Mouse (Mus musculus) induced T-regulatory cell, adult 2 months (primary cell): ENCODE measurements around the gene Sat2.
"Not testable (repeated sequence)": the region's sequence is repeated elsewhere in the genome, so short reads cannot be mapped to it uniquely, and the experiment has no call there.

Experiments used
- DNase-seq: peaks from one replicate; pipeline ENCODE4 v3.0.0-alpha.2; 2012; ENCODE audit warnings: low read depth

Gene Sat2

DNA sequence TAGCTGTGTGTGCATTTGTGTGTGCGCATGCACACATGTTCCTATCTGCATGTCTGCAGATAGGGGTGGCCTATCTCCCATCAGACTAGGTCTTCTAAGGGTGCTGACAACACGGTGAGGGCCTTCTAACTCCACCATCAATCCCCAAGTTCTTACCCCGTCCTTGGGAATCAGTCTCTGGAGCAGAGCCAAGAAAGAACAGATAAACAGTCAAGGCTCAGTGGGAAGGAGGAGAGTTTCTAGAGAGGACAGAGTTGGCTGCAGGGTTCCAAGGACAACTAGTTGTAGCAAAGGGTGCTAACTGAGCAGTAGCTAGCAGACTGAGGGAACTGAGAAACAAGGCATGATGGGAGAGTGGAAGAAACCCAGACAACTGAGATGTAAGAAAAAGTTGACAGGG lies 20.1 kb upstream of the Sat2 start:
- DNase-seq: no peak

DNA sequence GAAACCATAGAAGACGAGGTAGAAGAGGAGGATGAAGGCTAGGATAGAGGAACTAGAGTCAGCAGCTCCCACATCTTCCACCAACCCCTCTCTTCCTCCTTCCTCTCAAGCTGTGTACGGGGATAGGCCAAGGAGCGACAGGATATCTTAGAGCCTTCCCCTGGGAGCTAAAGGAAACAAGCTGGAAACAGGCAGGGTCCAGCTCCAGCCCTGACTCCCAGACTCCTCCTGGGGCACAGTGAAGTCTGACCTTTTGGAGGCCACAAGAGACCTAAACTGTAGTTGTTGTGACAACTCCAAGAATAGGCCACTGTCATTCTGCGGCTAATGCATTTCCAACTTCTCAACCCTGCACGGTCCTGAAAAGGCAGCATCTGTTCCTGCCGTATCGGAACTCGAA lies 18.3 kb upstream of the Sat2 start:
- DNase-seq: no peak

DNA sequence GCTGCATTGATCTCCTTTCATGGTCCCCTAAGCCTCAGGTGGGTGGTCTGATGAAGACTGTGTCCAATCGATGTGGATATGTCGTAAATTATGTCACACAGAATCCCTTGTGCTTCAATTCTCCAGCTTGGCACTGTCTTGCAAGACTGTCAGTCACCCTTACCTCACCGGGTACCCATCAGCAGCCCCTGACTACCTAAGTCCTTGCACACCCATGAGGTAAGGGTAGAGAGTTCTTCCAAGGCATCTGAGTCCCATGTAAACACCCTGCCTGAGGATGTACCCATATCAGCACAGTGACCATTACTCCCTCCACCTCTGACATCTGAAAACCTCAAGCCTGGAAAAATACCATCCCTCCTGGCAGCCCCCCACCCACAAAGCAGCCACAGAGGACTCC lies 17.5 kb upstream of the Sat2 start:
- DNase-seq: no peak

DNA sequence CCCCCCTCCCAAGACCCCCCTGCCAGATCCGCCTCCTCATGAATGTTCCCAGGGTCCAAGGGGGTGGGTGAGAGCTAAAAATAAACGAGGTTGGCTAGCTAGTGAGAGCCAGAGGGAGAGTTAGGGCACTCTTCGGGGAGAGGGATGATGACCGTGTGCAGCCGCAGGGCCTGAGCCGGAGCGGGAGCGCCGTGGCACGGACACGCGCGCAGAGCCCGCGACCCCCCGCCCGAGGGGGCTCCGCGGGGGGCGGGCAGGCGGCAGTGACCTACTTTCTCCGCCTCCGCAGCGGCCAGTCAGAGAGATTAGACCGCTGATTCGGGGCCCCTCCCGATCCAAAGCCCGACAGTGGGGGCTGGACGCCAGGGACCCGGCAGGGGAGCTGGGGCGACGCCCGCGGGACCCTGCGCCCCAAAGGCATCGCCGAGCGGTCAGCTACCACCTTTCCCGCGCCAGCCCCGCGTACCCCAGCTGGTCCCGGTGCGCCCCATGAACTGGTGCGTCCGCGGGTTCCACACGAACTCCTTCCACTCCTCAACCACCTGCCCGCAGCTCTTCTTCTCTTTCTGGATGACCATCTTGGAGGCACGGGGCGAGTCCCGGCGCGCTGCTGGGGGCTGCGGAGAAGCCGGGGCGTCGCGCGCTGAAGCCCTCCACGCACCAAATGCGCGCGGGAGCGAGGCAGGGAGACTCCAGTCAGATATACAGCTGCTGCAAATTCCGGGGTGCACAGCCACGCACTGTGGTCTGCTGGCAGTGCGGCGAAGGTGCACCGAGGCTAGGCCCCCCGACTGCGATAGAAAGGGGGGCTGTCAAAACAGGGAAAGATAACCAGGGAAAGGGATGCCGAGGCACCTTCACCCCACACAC lies 16.8 kb upstream of the Sat2 start:
- DNase-seq: peak; percentile 50

DNA sequence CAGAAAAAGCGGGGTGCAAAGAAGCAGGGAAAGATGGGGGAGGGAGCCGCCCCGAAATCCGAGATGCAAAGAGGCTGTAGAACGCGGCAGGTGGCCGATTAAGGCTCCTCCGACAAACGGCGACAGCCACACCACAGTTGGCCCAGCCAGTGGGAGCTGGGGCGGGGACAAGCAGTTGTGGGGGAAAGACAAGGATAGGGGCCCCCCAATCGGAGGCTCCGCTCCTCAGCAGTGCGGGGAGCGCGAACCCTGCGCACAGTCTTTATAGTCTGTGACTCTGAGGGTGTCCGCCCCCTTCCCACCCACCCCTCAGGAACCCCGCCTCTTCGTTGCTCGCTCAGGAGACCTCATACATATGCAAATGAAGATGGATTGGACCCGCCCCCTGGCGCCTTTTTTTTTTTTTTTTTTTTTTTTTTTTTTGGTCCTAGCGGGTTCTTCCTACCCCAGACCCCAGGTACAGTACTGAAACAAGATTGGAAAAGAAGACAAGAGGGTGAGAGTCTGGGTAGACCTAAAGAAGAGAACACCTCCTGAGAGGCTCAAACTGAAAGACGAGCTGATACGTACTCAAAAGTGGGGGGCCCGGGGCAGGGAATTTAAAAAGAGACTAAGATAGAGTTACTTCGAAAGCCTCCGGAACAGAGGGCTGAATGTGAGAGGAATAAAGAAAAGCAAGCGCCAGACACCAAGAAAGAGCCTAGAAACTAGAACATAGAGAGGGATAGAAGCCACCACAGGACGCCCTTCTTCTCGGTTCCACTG lies 15.9 kb upstream of the Sat2 start, which contains the start of gene Atp1b2:
Gene Atp1b2 (minus strand): TSS at position 217 of the 765 bp plus-strand sequence.
- DNase-seq: peak; percentile 88

DNA sequence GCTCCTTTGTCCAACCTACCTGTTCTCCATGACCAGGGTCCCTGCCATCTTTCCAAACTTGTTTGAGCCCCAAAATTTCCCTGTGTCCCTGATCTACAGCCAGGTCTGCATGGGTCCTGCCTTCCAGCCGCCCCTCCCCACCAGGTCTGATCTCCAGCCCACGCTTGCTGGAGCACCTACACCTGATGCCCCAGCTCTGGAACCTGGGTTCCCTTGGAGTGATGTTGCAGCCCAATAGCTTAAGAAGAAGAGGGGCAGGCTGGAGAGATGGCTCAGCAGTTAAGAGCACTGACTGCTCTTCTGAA lies 15.4 kb upstream of the Sat2 start:
- DNase-seq: no peak

DNA sequence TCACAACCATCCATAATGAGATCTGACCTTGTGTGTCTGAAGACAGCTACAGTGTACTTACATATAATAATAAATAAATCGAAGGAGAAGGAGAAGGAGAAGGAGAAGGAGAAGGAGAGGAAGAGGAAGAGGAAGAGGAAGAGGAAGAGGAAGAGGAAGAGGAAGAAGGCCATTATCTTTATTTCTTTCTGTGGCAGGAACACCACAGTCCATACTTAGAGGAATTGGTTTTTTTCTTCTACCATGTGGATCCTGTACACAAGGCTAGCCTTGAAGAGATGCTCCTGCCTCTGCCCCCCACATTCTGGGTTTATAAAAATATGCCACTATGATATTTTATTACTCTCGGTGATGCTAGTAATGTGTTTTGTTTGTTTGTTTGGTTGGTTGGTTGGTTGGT lies 15.0 kb upstream of the Sat2 start:
- DNase-seq: no peak

DNA sequence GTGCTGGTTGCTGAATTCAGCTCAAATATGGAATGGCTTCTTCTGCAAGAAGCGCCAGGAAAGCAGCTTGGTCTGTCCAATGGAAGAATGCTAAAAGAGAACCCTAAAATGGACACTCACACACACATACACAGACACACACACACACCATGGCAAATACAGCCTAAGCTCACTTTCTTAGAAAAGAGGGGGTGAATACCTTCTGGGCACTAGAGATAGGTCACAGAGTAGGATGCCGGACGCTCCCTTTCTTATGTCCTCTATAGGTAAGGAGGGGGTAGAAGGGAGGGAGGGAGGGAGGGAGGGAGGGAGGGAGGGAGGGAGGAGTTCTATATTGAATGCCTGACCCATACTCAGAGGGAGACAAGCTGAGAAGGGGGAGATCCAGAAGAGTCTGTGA lies 13.3 kb upstream of the Sat2 start:
- DNase-seq: no peak

DNA sequence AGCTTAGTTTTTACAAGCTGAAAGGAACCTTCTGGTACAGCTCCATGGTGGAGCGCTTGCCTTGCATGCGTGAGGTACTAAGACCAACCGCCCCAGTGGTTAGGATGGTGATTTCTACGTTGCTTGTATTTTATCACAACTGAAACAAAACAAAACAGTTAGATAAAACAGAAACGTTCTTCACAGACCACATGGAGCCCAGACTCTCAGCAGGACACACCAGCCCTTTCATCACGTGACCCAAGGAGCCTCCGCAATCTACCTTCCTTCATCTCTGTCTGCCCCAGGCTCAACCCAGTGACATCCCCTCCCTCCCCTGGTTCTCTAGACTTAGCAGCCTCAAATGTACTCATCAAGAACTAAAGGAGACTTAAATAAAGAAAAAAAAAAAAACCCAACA lies 12.4 kb upstream of the Sat2 start:
- DNase-seq: no peak

DNA sequence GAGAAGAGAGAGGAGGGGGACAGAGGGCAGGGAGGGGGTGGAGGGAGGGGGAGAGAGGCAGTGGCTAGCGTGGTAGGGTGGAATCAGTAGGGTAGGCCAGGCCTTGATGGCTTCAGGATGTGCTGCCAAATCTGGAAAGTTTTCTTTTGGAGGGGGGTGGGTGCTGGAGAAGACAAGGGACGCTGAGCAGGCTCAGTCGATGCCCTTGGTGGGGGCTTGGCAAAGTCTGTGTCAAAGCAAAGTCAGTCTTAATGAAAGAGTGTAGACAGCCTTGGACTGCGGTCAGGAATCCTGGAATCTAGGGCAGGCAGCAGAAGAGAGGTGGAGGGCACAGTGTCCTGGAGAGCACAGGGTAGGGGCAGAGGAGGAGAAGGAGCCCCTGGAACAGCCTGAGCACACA lies 10.9 kb upstream of the Sat2 start:
- no peak for DNase-seq

DNA sequence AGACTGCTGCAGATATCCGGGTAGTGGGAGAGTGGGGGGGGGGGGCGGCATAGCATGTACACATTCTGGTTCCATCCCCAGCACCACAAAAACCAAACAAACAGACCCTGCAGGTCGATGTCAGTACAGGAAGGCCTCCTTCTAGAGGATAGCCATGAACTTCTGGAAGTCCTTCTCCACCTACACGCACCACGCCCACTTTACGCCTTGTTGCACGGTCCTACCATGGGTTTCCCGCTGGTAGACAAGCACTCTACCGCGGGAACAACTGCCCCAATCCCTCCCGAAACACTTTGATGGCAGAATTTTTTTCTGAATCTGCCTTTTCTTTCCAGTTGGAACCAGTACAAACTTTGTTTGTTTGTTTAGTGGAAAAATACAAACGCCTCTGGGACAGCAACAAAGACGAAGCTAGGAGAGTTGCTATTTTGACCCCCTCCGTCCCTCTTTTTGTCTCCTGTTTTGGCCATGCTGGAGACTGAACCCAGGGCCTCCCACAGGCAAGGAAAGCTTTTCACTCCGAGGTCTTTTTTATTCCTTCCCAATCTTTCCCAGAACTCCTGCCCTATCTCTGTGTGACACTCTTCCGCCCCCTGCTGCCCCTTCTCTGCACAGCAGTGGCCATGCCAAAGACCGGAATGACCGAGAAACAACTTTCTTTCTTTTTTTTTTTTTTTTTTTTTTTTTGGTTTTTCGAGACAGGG lies 8.1 kb upstream of the Sat2 start:
- DNase-seq: peak; percentile 62

DNA sequence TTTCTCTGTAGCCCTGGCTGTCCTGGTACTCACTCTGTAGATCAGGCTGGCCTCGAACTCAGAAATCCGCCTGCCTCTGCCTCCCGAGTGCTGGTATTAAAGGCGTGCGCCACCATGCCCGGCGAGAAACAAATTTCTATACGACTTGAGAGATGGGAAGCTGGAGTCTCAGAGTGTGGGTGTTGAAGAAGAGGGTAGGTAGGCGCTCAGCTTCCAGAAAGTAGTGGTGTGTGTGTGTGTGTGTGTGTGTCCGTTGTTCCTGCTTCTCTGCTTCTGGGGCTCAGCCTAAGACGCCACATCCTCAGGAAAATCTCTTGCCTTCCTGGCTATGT lies 7.6 kb upstream of the Sat2 start:
- not testable (repeated sequence) for DNase-seq

DNA sequence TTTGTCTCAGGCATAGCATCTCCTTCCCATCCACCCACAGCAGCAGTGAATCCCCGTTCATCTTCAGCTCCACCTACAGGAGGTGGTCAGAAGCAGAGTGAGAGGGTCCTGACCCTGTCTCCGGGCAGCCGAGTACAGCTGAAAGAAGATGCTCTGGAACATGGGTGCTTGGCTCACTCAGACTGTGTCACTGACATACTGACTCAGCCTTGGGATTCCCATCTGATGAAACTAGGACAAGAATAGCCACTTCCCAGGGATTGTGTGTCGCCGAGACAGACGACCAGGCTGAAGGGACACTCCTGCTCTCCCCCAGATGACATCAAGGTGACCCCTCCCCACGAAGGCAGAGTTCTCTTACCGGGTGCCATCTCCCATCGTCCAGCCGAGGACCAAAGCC lies 5.0 kb upstream of the Sat2 start:
- no peak for DNase-seq

DNA sequence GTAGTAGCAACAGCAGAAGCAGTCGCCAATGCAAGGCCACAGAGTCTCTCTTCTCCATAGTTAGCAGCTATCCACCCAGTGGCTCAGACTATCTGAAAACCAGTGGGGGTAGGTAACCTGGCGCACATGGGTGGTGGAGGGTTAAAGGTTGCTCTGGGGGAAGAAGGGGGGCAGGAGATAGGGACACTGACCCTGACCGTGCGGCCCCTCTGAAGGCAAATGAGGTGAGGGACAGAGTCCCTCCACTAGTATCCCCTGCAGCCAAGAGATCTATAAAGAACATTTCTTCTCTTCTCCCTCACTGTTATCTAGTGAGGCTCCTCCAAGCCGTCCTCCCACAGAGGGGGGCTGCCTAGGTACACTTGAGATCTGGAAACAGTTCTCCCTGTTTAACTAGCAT lies 4.0 kb upstream of the Sat2 start, which contains the start of gene Shbg:
Gene Shbg (minus strand): TSS at position 101 of the 400 bp plus-strand sequence.
- no peak for DNase-seq

DNA sequence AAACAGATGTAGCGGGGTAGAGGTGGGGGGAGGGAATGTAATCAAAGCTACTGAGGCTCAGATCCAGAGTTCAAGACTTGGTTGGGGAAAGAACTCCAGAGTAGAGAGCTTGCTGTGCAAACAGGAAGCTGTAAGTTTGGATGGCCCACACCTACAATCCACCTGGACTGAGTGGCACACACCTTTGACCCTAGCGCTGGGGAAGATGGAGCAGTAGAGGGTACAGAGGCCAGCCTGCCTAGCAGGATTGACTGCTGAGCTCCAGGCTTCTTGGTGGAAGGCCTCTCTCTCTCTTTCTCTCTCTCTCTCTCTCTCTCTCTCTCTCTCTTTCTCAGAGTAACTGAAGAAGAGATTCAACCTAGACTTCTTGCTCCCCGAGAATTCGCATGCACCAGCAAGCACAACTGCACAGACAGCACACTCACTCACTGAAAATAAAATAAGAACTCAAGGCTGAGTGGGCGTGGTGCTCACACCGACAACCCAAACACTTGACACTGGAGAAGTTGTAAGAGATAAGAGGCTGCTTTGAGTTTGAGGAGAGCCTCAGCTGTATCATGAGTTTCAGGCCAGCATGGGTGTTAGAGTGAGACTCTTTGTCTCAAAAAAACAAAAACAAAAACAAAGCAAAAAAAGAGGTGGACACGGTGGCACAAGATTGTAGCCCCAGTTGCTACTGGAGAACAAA lies 1.3 kb upstream of the Sat2 start:
- no peak for DNase-seq

DNA sequence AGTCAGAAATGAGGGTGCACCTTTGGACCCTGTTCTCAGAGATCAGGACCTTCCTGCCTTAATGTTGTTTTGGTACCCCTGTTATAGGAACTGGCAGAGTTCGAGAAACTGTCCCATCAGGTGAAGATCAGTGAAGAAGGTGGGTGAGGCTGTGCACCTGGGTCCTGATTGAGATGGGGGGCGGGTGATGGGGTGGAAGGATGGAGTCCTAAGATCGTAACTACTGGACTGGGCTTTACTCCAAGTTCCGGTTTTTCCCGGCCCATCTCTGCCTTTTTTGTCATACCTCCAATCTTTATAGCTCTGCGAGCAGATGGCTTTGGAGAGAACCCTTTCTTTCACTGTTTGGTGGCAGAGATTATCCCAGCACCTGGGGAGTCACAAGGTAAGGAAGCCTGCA lies 582 bp downstream of the Sat2 start:
- DNase-seq: no peak

DNA sequence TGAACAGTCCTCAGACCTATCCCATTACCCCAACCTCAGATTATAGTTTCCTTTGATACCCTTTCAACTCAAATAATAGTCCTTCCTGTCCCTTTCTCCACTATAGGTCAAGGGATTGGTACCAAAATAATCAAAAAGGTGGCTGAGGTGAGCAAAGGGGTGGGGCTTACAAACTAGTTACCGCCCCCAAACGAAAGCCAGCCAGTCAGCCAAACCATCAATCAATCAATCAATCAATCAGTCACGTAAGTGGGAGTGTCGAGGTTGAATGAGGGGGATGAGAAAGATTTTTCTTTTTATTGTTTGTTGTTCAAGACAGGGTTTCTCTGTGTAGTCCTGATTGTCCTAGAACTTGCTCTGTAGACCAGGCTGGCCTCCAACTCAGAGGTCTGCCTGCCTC lies 1.2 kb downstream of the Sat2 start:
- no peak for DNase-seq

DNA sequence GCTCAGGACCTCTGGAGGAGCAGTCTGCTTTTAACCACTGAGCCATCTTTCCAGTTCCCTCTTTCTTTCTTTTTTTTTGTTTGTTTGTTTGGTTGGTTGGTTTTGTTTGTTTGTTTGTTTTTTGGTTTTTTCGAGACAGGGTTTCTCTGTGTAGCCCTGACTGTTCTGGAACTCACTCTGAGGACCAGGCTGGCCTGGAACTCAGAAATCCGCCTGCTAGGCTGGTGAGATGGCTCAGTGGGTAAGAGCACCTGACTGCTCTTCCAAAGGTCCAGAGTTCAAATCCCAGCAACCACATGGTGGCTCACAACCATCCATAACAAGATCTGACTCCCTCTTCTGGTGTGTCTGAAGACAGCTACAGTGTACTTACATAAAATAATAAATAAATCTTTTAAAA lies 2.5 kb downstream of the Sat2 start:
- not testable (repeated sequence) for DNase-seq

DNA sequence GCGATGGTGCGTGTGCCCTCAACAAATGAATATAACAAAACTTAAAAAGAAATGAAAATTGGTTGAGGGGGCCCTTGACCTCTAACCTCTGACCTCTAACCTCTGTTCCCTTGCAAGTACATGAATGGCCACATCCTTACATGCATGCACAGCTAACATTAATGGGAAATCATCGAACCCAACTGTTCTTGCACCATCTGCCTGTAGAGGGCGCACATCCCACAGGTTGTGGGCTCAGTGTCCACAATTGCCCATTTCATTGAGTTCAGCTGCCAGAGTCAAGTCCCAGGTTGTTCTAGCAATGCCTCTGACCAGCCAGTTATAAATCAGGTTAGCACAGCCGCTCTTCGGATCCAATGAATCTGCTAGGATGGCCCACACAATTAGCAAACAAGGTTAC lies 6.5 kb downstream of the Sat2 start:
- peak; percentile 90 for DNase-seq

DNA sequence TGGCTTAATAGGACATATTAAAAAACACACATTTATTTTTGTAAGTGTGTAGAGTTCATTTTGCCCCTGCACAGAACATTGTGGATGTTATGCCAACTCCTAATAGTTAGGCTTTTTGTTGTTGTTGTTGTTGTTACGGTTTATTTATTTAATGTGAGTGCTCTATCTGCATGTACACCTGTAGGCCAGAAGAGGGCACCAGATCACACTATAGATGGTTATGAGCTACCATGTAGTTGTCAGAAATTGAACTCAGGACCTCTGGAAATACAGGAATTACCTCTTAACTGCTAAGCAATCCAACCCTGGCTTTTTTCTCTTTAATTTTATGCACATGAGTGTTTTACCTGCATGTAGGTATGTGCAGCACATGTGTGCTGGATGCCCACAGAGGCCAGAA lies 8.0 kb downstream of the Sat2 start:
- peak; percentile 80 for DNase-seq

DNA sequence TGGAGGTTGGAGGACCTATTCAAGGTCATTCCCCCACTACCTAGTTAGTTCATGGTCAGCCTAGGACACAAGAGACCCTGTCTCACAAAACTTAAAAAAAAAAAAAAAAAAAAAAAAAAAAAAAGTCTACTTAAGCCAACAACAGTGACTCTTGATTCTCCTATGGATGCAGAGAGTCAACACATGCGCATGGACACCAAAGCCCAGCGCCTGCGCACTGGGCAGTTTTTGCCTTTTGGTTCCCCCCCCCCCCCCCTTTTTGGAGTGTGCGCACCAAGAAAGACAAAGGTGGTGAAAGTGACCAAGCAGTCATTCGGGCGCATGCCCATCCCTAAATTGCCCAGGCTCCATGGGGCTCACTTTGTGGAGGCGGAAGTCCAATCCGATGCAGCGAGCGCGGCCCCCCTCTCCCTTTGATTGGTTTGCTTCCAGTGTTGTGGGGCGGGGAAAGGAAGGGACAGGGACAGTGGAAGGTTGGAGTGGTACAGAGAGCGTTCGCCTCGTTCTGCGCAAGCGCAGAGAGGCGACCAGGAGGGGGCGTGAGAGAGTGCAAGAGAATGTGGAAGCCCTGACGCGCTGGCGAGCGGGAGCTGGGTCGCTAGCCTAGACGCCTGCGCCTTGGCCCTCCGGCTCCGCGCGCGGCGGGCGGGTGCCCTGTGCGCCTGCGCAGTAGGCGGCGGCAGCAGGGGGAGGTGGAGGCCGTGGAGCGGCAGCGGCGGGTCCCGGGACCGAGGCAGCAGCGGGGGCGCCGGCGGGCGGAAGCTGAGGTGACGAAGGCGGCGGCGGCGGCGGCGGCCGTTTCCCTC lies 10.7 kb downstream of the Sat2 start, which contains the start of gene Fxr2:
Gene Fxr2 (plus strand): TSS at position 707 of the 806 bp plus-strand sequence.
- DNase-seq: peak; percentile 100
